Mouse (Mus musculus) gonadal fat pad, adult 2 months (tissue): ENCODE results near the gene Atp13a5. TPM values are rescaled to one million over a fixed set of nuclear protein-coding genes. Genes with fewer than 3 reads are reported as not detected.

Experiments
- DNase-seq: peaks from one replicate; pipeline ENCODE4 v3.0.0-alpha.2; 2012; ENCODE audit warnings: low read depth
- polyA plus RNA-seq: library from polyadenylated mRNA; depleted of rRNA; stranded (reverse); fragments of >200 nt; gene quantifications from 2 replicates; pipeline ENCODE4 v1.2.3, GENCODE M21; 2012; rRNA removed

Atp13a5 gene
- 0.04 and 0.05 TPM in 2 replicates for polyA plus RNA-seq

DNA sequence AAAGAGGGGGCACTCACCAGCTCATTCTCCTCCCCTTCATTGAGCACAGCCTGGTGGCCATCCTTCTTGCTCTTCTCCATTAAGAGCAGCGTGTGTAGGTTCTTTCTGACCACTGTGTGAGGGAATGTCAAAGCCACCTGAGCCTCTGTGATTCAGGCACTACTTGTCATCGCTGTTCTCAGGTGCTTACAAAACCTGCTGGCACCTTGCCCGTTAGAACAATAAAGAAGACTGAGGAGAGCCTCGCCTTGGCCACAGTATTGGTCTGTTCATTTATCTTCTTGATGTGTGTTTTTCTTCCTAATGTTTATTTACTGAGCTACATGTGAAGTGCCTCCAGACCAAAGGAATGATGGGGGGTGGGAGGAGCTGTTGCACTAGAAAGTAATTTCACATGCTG, at the start of gene Atp13a5:
TSS of gene Atp13a5 (minus strand) at position 275 of the 400 bp plus-strand sequence.
- DNase-seq, result peak; percentile 6

GRCm38 (mm10) chr16:29414822-29415221, 36.3 kb upstream of the Atp13a5 start:
- no peak for DNase-seq

DNA sequence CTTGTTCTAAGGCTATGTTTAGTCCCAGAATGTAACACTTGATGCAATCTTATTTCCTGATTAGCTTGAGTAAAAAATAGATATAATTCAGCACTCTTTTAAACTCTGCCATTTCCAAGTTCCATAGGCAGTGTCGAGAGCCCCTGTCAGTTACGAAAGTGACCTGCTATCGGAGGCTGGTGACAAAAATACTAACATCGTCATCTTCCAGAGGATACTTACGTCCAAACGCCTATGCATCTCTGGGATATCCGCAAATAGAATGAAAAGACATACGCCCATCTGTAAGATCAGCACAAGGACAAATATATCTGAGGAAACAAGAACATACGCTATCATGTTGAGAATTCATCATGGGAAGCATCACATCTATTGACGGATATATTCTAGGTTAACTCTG, 28.8 kb upstream of the Atp13a5 start:
- DNase-seq, result no peak

GRCm38 (mm10) chr16:29399079-29399478, 20.5 kb upstream of the Atp13a5 start:
- DNase-seq, result no peak

DNA sequence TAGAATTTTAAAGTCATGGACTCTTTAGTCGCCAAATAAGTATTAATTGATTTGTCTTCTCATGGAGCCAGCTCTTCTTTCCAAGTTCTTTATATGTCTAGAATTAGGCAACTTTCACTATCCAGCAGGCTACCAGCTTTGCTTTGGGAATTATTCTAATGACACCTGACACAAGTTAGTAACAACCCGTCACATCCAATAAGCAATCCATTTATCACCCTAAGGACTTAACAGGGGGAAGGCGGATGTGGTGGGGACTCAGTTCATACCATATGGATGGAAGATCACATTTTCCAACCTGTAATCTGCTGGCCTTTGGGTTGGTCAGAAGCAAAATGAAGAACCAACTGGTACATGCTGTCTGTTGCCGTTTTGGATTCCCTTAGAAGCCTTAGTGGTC, 6.2 kb upstream of the Atp13a5 start:
- DNase-seq, result no peak

DNA sequence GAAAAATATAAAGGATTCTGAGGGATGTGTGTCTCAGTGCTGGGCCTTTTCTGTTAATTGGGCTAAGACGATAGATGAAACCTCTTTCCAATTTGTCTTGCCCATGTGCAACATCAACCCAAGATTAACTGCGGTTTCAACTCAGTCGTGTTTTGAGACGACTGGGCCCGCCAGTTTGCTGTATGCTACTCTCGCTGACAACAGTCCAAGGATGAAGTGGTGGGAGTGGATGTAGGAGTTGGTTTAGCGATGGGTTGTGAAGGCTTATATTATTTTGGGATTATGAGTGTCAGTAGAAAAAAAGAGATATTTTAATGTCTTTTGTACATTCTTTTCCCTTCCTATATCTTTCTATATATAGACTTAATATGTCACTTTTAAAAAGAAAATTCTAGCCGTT, 3.9 kb downstream of the Atp13a5 start:
- no peak for DNase-seq

DNA sequence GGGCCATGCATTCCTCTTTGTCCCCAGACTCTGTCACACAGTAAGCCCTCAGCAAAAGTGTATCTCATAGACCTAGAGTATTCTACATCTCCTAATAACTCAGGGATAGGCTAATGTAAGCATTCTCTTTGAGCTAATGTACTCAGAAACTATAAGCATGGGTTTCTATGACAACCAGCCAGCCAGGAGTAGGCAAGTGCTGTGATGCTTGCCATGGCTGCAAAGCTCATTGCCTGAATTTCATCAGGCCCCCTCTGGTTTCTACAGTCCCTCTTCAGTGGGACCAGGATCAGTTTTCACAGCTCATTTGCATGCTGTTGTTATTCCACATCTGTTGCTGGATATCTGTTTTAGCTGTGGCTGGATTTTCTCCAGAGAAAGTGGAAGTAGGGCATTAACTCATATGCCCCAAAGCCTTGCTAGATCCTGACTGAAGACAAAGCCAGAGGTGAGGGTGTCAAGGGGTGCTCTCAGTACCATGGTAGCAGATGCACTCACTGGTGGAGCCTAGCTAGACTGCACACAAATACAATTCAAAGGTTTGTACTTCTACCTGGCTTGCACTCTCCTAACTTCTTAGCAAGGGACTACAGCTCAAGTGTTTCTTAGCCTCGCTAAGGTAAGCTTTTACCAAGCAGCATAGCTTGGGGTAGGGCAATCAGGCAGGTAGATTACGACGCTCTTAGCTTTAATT, 47.0 kb downstream of the Atp13a5 start:
- no peak for DNase-seq

DNA sequence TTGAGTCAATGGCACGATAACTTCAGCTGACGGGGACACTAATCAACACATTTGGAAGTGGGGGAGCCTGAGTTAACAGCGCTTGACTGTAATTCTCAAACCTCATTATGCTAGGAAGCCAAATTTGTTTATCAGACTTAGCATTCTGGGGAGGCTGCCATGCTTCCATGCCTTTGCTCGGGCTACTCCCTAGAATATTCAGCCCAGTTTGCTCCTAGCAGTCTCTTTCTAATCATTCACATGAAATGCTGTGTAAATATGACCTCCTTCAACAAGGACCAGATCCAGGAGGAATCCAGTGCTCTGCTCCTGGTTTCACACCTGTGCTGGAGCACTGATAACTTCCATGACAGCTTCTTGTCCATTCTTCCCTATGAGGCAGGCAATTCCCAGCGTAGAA, 47.6 kb downstream of the Atp13a5 start:
- no peak for DNase-seq

GRCm38 (mm10) chr16:29329213-29329612, 49.3 kb downstream of the Atp13a5 start:
- DNase-seq, result no peak

- no peak for DNase-seq
Observed at GRCm38 (mm10) chr16:29327910-29328309, 50.6 kb downstream of the Atp13a5 start.

DNA sequence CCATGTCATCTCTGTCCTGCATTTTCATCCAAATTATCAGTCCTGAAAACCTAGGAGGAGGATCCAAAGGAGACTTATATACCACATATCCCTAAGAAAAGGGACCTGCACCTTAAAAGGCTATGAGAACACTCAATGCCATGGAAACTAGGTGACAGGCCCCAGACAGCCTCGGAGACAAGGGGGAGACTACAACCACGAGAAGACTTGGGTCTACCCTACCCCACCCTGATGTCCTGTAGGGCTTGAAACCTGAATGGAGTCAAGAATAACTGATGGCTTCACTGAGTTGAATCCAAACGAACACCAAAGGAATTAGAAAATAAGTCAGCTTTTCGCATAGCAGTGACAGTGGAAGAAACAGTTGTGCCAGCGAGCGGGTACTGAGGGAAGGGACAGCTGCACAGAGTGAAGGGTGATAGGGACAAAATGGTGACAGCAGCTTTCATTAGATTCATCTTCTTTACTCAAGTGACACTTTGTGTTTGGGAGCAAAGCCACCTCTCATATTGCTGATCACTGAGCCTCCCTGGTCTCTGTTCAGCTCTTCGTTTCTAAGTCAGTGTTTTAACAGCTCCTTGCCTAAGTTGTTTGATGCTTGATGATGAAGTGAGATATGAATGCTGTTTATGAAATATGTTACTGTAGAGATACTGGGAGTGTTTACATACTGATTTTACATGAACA, 53.2 kb downstream of the Atp13a5 start:
- no peak for DNase-seq

DNA sequence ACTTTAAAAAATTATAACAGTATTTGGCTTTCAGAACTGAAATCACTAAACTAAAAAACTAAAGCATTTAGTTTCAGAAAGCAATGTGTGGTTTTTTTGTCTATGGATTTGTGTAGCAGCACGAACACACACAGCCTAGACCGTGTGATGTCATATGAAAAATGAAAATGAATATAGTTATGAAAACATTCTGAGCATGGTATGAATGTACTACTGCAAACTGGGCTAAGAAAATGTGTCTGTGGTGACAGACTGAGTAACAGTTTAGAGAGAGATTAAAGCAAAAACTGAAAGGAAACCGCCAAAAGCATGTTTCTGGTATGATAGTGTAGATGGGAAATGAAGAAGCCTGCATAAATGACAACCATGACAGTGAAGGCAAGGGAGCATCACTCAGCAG, 57.8 kb downstream of the Atp13a5 start:
- DNase-seq, result no peak

- DNase-seq, result no peak
Observed at GRCm38 (mm10) chr16:29315391-29315790, 63.1 kb downstream of the Atp13a5 start.

DNA sequence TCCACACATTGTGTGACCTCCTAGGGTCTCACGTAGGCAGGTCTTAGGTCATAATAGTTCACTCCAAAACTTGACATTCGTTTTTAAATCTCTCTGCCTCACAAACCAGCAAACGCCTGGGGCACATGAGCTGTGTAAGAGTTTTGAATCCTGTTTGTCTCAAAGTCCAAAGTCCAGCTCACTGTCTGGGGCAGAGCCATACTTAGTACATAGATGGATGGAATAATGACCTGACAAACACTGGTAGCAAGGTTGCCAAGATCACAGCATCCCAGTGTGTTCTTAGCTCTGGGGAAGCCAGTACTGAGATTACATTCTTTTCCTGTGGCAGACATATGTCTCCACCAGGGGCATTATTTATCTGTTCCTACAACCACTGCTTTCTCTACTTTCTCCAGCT, 63.5 kb downstream of the Atp13a5 start:
- DNase-seq, result no peak

GRCm38 (mm10) chr16:29297555-29298021, 80.9 kb downstream of the Atp13a5 start:
- DNase-seq, result no peak

GRCm38 (mm10) chr16:29280691-29281090, 97.8 kb downstream of the Atp13a5 start:
- DNase-seq, result no peak

DNA sequence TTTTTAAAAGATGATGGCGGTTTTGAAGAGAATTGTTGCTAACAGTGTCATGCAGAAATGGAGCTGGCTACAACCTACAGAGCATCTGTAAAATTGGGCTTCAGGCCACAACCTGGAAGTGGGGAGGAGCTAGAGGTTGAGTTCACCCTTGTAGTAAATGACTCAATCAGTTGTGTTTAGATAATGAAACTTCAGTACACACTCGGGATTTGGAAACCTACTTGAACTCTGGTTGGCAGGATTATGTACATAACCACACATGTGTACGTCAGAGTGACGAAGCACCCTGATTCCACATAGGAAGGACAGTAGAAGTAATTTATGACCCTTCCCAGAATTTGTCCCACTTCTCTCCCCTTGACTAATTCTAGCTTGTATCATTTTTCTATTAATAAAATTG, 124.2 kb downstream of the Atp13a5 start:
- DNase-seq, result peak; percentile 1

GRCm38 (mm10) chr16:29235951-29236350, 142.6 kb downstream of the Atp13a5 start:
- DNase-seq, result no peak

- DNase-seq, result no peak
Observed at GRCm38 (mm10) chr16:29216395-29217295, 161.9 kb downstream of the Atp13a5 start.

DNA sequence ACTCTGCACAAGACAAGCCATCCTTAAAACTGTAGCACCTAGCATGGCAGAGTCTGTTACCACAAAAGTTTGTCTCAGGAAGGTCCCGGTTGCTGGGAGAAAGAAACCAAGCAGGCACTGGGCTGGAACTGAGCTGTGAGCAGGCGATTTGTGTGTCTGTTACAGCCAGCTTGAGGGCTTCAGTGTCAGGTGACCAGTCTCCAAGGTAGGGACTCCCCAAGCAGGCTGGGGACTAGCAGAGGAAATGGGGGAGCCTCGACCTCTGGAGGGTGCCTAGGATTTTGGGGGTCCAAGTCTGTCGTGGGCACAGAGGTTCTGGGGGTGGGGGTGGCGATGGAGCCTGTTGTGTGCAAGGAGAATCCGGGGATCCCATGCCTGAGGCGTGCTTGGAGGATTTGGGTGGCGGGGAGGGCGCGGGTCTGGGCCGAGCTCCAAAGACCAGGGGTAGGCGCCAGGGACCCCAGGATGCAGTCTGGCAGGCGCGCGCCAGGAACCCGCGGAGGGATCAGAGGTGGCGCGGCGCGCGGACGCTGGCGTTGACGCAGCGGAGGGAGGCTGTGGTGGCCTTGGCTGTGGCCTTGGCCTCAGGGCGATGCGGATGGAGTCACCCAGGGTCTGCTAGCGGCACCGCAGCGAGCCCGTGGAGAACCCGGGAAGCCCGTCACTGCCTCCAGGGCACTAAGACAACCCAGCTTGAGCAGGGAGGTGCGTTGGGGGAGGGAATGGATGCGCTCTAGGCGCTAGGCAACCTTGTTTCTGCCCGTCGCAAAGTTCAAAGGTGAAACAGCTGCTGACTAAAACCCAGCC, 168.7 kb downstream of the Atp13a5 start, which contains the start of gene Hrasls:
TSS of gene Hrasls (plus strand) at position 91 of the 807 bp plus-strand sequence.
- no peak for DNase-seq

DNA sequence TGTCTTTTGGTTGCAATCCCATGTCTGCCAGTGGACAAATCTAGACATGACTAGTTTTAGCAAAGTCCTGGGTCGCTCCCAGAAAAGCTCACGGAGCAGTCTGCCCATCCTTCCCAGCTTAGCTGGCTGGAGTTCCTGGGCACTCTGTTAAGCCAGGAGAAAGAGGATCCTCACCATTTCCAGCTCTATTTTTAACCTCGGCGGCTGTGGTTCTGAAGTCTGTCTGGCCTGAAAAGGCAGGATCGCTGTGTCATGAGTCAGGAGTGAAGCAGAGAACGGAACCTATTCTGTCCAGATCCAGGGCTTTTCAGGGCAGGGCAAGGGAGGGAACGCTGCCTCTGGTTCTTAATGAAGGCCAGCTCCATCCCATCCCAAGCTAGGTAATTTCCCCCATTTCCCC, 169.7 kb downstream of the Atp13a5 start:
- DNase-seq, result no peak
